23 mouse cellular contexts compared by ENCODE assay signal in the genomic region with DNA sequence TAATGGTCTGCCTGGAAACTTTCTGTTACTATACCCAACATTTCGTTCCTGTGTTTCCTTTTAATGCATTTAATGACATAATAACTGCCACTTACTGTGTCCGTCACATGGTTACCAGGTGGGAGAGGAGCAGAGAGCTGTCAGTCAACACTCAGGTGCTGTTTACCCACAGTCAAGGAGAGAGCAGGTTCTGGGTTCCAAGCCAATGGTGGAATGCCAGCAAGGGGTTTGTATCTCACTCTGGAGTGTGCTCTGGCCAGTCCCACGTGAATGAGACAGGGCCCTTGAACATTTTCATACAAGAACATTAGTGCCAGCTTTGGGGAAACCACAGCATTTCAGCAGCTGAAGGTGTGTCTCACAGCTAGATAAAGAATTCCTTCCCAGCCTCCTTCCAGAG.
"Had no signal": no experiment of that assay in that cellular context is flagged by ENCODE, and none has a peak within 500 bp of the region (broad histone marks: within the 10 kb centered on the region; RNA-seq: fewer than 3 reads in every experiment).

No protein-coding gene starts in this region.

- H3K27ac ChIP-seq: heart, embryonic 10.5 days; hindbrain, embryonic 10.5 days; hindbrain, embryonic 12.5 days; hindbrain, embryonic 14.5 days; intestine, embryonic 15.5 days; layer of hippocampus, adult 2 months; left cerebral cortex, adult 2 months; limb, embryonic 10.5 days; limb, embryonic 12.5 days had no signal

- H3K36me3 ChIP-seq: heart, embryonic 10.5 days; heart, embryonic 12.5 days; hindbrain, embryonic 10.5 days; hindbrain, embryonic 12.5 days; intestine, embryonic 15.5 days; limb, embryonic 10.5 days; limb, embryonic 12.5 days had no signal

- H3K4me2 ChIP-seq: heart, embryonic 12.5 days; hindbrain, embryonic 12.5 days; hindbrain, embryonic 14.5 days; intestine, embryonic 15.5 days; limb, embryonic 12.5 days had no signal

- H3K4me3 ChIP-seq: heart, embryonic 10.5 days; heart, embryonic 12.5 days; hindbrain, embryonic 10.5 days; hindbrain, embryonic 12.5 days; intestine, embryonic 15.5 days; layer of hippocampus, adult 2 months; left cerebral cortex, adult 2 months; limb, embryonic 10.5 days; limb, embryonic 12.5 days had no signal

- H3K9me3 ChIP-seq: heart, embryonic 10.5 days; heart, embryonic 12.5 days; hindbrain, embryonic 10.5 days; hindbrain, embryonic 12.5 days; intestine, embryonic 15.5 days; limb, embryonic 10.5 days; limb, embryonic 12.5 days had no signal

- H3K4me1 ChIP-seq: heart, embryonic 12.5 days; intestine, embryonic 15.5 days had no signal

- ATAC-seq: forebrain, embryonic 16.5 days; hindbrain, embryonic 16.5 days; inflammation-experienced regulatory T-cells, adult 6 months; intestine, embryonic 15.5 days had no signal

- H3K27me3 ChIP-seq: heart, embryonic 12.5 days; hindbrain, embryonic 12.5 days; intestine, embryonic 15.5 days; limb, embryonic 12.5 days had no signal

- H3K9ac ChIP-seq: heart, embryonic 12.5 days; hindbrain, embryonic 12.5 days; hindbrain, embryonic 14.5 days; intestine, embryonic 15.5 days; limb, embryonic 12.5 days had no signal

- DNase-seq: gastrocnemius, postnatal 10 days; gastrocnemius, postnatal 25 days; heart, adult 18-20 months; heart, postnatal 10 days; heart, postnatal 4 days; kidney, adult 18-20 months; kidney, adult 8-10 months; kidney, postnatal 10 days; kidney, postnatal 25 days; kidney, postnatal 4 days had no signal
